Mouse (Mus musculus) myocyte (in vitro differentiated cells): Measurements from ENCODE around the gene Cntn4.

ENCODE experiments used
- CEBPB ChIP-seq: IDR thresholded peaks from 2 replicates; pipeline ENCODE4 v1.6.1; 2011; ENCODE audit warnings: mild to moderate bottlenecking, moderate library complexity; ENCODE audit not compliant: poor library complexity, insufficient read depth, severe bottlenecking
- E2F4 ChIP-seq: IDR thresholded peaks from one replicate; pipeline ENCODE4 v1.6.1; 2011; ENCODE audit warnings: mild to moderate bottlenecking, control low read depth, moderate library complexity; ENCODE audit not compliant: insufficient read depth
- MAX ChIP-seq: IDR thresholded peaks from one replicate; pipeline ENCODE4 v1.6.1; 2011; ENCODE audit warnings: low read depth, mild to moderate bottlenecking, control low read depth
- MYOD1 ChIP-seq, 3 experiments: IDR thresholded peaks; one replicate each; pipeline ENCODE4 v1.6.1; 2011; ENCODE audit warnings: control low read depth in 2 of 3, low read depth in 2 of 3, mild to moderate bottlenecking in 2 of 3, moderate library complexity in 1 of 3; ENCODE audit not compliant: insufficient read length in 2 of 3, control insufficient read depth in 1 of 3
- MYOG ChIP-seq, 3 experiments: IDR thresholded peaks; one replicate each; pipeline ENCODE4 v1.6.1; 2011; ENCODE audit warnings: control low read depth in 2 of 3, low read depth in 2 of 3, mild to moderate bottlenecking in 2 of 3; ENCODE audit not compliant: insufficient read length in 2 of 3, control insufficient read depth in 1 of 3, insufficient read depth in 1 of 3
- POLR2A ChIP-seq: IDR thresholded peaks from one replicate; pipeline ENCODE4 v1.6.1; 2011; ENCODE audit warnings: low read depth, mild to moderate bottlenecking, control low read depth, moderate library complexity; ENCODE audit not compliant: insufficient read length
- POLR2AphosphoS2 ChIP-seq: IDR thresholded peaks from one replicate; pipeline ENCODE4 v1.6.1; 2011; ENCODE audit warnings: low read depth, control low read depth; ENCODE audit not compliant: insufficient read length
- REST ChIP-seq: IDR thresholded peaks from one replicate; pipeline ENCODE4 v1.6.1; 2011; ENCODE audit warnings: mild to moderate bottlenecking, control low read depth, moderate library complexity; ENCODE audit not compliant: insufficient read depth, insufficient read length
- SRF ChIP-seq: IDR thresholded peaks from one replicate; pipeline ENCODE4 v1.6.1; 2011; ENCODE audit warnings: low read depth; ENCODE audit not compliant: control insufficient read depth, insufficient read length
- TCF12 ChIP-seq: IDR thresholded peaks from one replicate; pipeline ENCODE4 v1.6.1; 2011; ENCODE audit warnings: mild to moderate bottlenecking, control low read depth; ENCODE audit not compliant: poor library complexity, insufficient read depth, severe bottlenecking
- TCF3 ChIP-seq: IDR thresholded peaks from one replicate; pipeline ENCODE4 v1.6.1; 2011; ENCODE audit warnings: low read depth, control low read depth; ENCODE audit not compliant: insufficient read length
- USF1 ChIP-seq: IDR thresholded peaks from one replicate; pipeline ENCODE4 v1.6.1; 2011; ENCODE audit warnings: low read depth, mild to moderate bottlenecking, control low read depth, moderate library complexity

GRCm38 (mm10) chr6:106299451-106299850, 622.0 kb downstream of the Cntn4 start:
- TF ChIP-seq POLR2A = no peak
- no peak for TF ChIP-seq E2F4
- TF ChIP-seq POLR2AphosphoS2 = no peak
- TF ChIP-seq TCF3 = no peak
- TF ChIP-seq CEBPB = no peak
- no peak for TF ChIP-seq SRF
- TF ChIP-seq USF1 = no peak
- no peak for TF ChIP-seq TCF12
- TF ChIP-seq MYOG (IDR thresholded peaks at IDR 0.05; ENCODE audit: control insufficient read depth in 1 of 3, insufficient read depth in 1 of 3, insufficient read length in 2 of 3, low read depth in 2 of 3) = no peak
- no peak for TF ChIP-seq MYOD1 (IDR thresholded peaks at IDR 0.05; ENCODE audit: control insufficient read depth in 1 of 3, insufficient read length in 2 of 3, low read depth in 2 of 3)
- no peak for TF ChIP-seq MAX
- no peak for TF ChIP-seq REST
